Mouse (Mus musculus) G1E (cell line): Measurements from ENCODE around the gene Cyb561d1. TPM values are rescaled to one million over a fixed set of nuclear protein-coding genes. Genes with fewer than 3 reads are reported as not detected.
"Not testable (repeated sequence)": the region's sequence is repeated elsewhere in the genome, so short reads cannot be mapped to it uniquely, and the experiment has no call there.

Source experiments
- ATAC-seq: 2 replicates; pipeline ENCODE4 v1.8.0; 2016; ENCODE audit warnings: mild to moderate bottlenecking; ENCODE audit not compliant: insufficient number of reproducible peaks, poor library complexity, low FRiP score, severe bottlenecking; ENCODE audit errors: extremely low read depth
- DNase-seq: peaks from one replicate; pipeline ENCODE4 v3.0.0; 2012; ENCODE audit warnings: low spot score
- H3K27me3 ChIP-seq: 2 replicates; pipeline ENCODE4 v1.6.1; 2012; ENCODE audit warnings: mild to moderate bottlenecking, low read length, inconsistent platforms; ENCODE audit not compliant: insufficient read depth
- H3K36me3 ChIP-seq: replicated peaks from 2 replicates; pipeline ENCODE3; 2012; ENCODE audit warnings: mild to moderate bottlenecking, inconsistent platforms
- H3K4me1 ChIP-seq: 2 replicates; pipeline ENCODE4 v1.6.1; 2012; ENCODE audit warnings: low read depth, low read length, inconsistent platforms, mixed read lengths; ENCODE audit not compliant: insufficient read depth
- H3K4me3 ChIP-seq: 2 replicates; pipeline ENCODE4 v1.5.1; 2012; ENCODE audit warnings: low read depth, mild to moderate bottlenecking, inconsistent platforms, low read length, moderate library complexity, mixed read lengths
- H3K9me3 ChIP-seq: replicated peaks from 2 replicates; pipeline ENCODE4 v1.6.1; 2012; ENCODE audit warnings: inconsistent platforms
- CTCF ChIP-seq: IDR thresholded peaks from 2 replicates; pipeline ENCODE4 v1.5.1; 2012; ENCODE audit warnings: low read depth, low read length, inconsistent platforms, mixed read lengths
- GATA1 ChIP-seq: IDR thresholded peaks from 2 replicates; pipeline ENCODE4 v1.6.1; 2012; ENCODE audit warnings: borderline replicate concordance, low read length, inconsistent platforms, mixed read lengths
- GATA2 ChIP-seq: IDR thresholded peaks from 2 replicates; pipeline ENCODE4 v1.6.1; 2012; ENCODE audit warnings: low read depth, low read length, inconsistent platforms, borderline replicate concordance
- POLR2AphosphoS5 ChIP-seq: IDR thresholded peaks from 2 replicates; pipeline ENCODE4 v1.6.1; 2012; ENCODE audit warnings: low read depth, low read length, inconsistent platforms; ENCODE audit not compliant: insufficient replicate concordance
- TAL1 ChIP-seq: conservative IDR thresholded peaks from 2 replicates; pipeline ENCODE4 v1.6.1; 2012; ENCODE audit warnings: low read depth, low read length, inconsistent platforms, mixed read lengths
- polyA plus RNA-seq: library from polyadenylated mRNA; stranded (reverse); fragments of >175 nt; gene quantifications from 2 replicates; pipeline ENCODE4 v1.2.3, GENCODE M21; 2012
- total RNA-seq, 2 experiments: library from RNA; stranded (forward) in 1 of 2; stranded (reverse) in 1 of 2; fragments of 200-1000 nt in 1 of 2; fragments of >200 nt in 1 of 2; fragmentation: Nextera tagmentation in 1 of 2; gene quantifications; 2 replicates each; pipeline ENCODE4 v1.2.3; 2014 to 2017

Gene Cyb561d1
- 2.9 and 3.9 TPM in 2 replicates for total RNA-seq (2014; fragmentation: Nextera tagmentation)
- 6.3 and 6.6 TPM in 2 replicates for total RNA-seq (2017)
- 2.9 and 3.4 TPM in 2 replicates for polyA plus RNA-seq

GRCm38 (mm10) chr3:108200329-108201323 lies at the start of gene Cyb561d1:
Gene Cyb561d1, minus strand, starts transcription at chr3:108201212.
- Histone ChIP-seq H3K9me3 (no peaks in the 10 kb centered on the region), H3K27me3 (no peaks in the 10 kb centered on the region), H3K4me3 (peak within 1 kb of the TSS; percentile 82), H3K4me1 (peaks cover 57% of the 10 kb centered on the region), H3K36me3 (peaks cover 82% of the 10 kb centered on the region)
- ATAC-seq (peak; percentile 93), DNase-seq (peak; percentile 85)
- TF ChIP-seq TAL1 (no peak), CTCF (peak; percentile 22; the same call in 1 of the 2 replicates)

GRCm38 (mm10) chr3:108246857-108247256 lies 45.8 kb upstream of the Cyb561d1 start:
- Histone ChIP-seq H3K36me3 (no peaks in the 10 kb centered on the region), H3K4me3 (no peak overlapping the region), H3K9me3 (no peaks in the 10 kb centered on the region), H3K4me1 (0 out of 2 replicates have a peak, but pooled peaks cover 3% of the 10 kb centered on the region), H3K27me3 (no peaks in the 10 kb centered on the region; the same call in none of the 2 replicates)
- no peak for TF ChIP-seq GATA1
- no peak for TF ChIP-seq TAL1
- TF ChIP-seq CTCF, result no peak
- ATAC-seq (no peak), DNase-seq (no peak)

GRCm38 (mm10) chr3:108241243-108241839 lies 40.3 kb upstream of the Cyb561d1 start:
- TF ChIP-seq CTCF (no peak), GATA1 (no peak), GATA2 (no peak), TAL1 (no peak), POLR2AphosphoS5 (no peak)
- no peaks in the 10 kb centered on the region for H3K36me3 ChIP-seq
- H3K9me3 ChIP-seq, result no peaks in the 10 kb centered on the region
- DNase-seq (no peak), ATAC-seq (no peak)
- no peaks in the 10 kb centered on the region for H3K4me1 ChIP-seq
- no peak overlapping the region for H3K4me3 ChIP-seq
- H3K27me3 ChIP-seq, result peaks cover 6% of the 10 kb centered on the region; the same call in 1 of the 2 replicates

GRCm38 (mm10) chr3:108237474-108238102 lies 36.6 kb upstream of the Cyb561d1 start:
- H3K4me1 ChIP-seq, ATAC-seq, H3K9me3 ChIP-seq, DNase-seq, H3K27me3 ChIP-seq, H3K36me3 ChIP-seq, H3K4me3 ChIP-seq: not testable (repeated sequence)

GRCm38 (mm10) chr3:108231646-108232045 lies 30.6 kb upstream of the Cyb561d1 start:
- H3K4me3 ChIP-seq, result no peak overlapping the region
- TF ChIP-seq GATA1 (no peak), TAL1 (no peak), GATA2 (no peak), POLR2AphosphoS5 (no peak), CTCF (no peak)
- ATAC-seq (no peak), DNase-seq (no peak)
- no peaks in the 10 kb centered on the region for H3K9me3 ChIP-seq
- no peaks in the 10 kb centered on the region for H3K4me1 ChIP-seq
- H3K27me3 ChIP-seq, result peaks cover 8% of the 10 kb centered on the region
- H3K36me3 ChIP-seq, result no peaks in the 10 kb centered on the region

GRCm38 (mm10) chr3:108227521-108227920 lies 26.5 kb upstream of the Cyb561d1 start:
- peaks cover 23% of the 10 kb centered on the region for H3K27me3 ChIP-seq
- no peak for DNase-seq
- TF ChIP-seq GATA2, result no peak
- no peaks in the 10 kb centered on the region for H3K36me3 ChIP-seq
- H3K4me1 ChIP-seq, result no peaks in the 10 kb centered on the region
- H3K4me3 ChIP-seq, result no peak overlapping the region
- no peak for ATAC-seq
- H3K9me3 ChIP-seq, result 0 out of 2 replicates have a peak, but pooled peaks cover 5% of the 10 kb centered on the region
